Mouse (Mus musculus) heart, embryonic 12.5 days (tissue): ENCODE measurements at regions not wholly inside any gene's neighbourhood (a gene's known extent, or its start where the extent isn't known, plus 50 kb on each side); places are given as distances from the start of the nearest gene placed in this dataset.

Experiments used
- ATAC-seq: fragments of 200-750 bp; cut with Nextera tagmentation; 2 replicates; pipeline ENCODE4 v1.8.0; 2017; ENCODE audit warnings: moderate TSS enrichment, moderate library complexity; ENCODE audit not compliant: insufficient number of reproducible peaks, low FRiP score
- H3K27ac ChIP-seq: fragments of 300-500 bp; sonication (generic); 2 replicates; pipeline ENCODE4 v1.5.1; 2016; ENCODE audit warnings: mild to moderate bottlenecking, moderate library complexity; ENCODE audit not compliant: poor library complexity, severe bottlenecking
- H3K27me3 ChIP-seq: fragments of 300-500 bp; sonication (generic); replicated peaks from 2 replicates; pipeline ENCODE4 v1.6.1; 2016; ENCODE audit warnings: mild to moderate bottlenecking, moderate library complexity
- H3K36me3 ChIP-seq: fragments of 300-500 bp; sonication (generic); 2 replicates; pipeline ENCODE4 v1.6.1; 2016; ENCODE audit warnings: mild to moderate bottlenecking, moderate library complexity
- H3K4me1 ChIP-seq: fragments of 300-500 bp; sonication (generic); replicated peaks from 2 replicates; pipeline ENCODE4 v1.6.1; 2016; ENCODE audit warnings: mild to moderate bottlenecking
- H3K4me2 ChIP-seq: fragments of 300-500 bp; sonication (generic); 2 replicates; pipeline ENCODE4 v1.6.1; 2016; ENCODE audit warnings: mild to moderate bottlenecking, moderate library complexity
- H3K4me3 ChIP-seq: fragments of 300-500 bp; sonication (generic); 2 replicates; pipeline ENCODE4 v1.5.1; 2016; ENCODE audit warnings: mild to moderate bottlenecking
- H3K9ac ChIP-seq: fragments of 300-500 bp; sonication (generic); 2 replicates; pipeline ENCODE4 v1.6.1; 2016; ENCODE audit warnings: mild to moderate bottlenecking, moderate library complexity
- H3K9me3 ChIP-seq: fragments of 300-500 bp; sonication (generic); replicated peaks from 2 replicates; pipeline ENCODE4 v1.6.1; 2016; ENCODE audit warnings: mild to moderate bottlenecking, moderate library complexity
- WGBS: fragments of 180-500 bp; shearing (Covaris S2); methylation state at CpG from one replicate; pipeline ENCODE4 v1.1.7; 2016; 5-methylcytosine and 5-hydroxymethylcytosine counted together

GRCm38 (mm10) chr8:66782656-66783055 lies 77.4 kb upstream of the Naf1 start:
- Histone ChIP-seq H3K9ac (no peak overlapping the region), H3K27me3 (no peaks in the 10 kb centered on the region), H3K4me3 (no peak overlapping the region), H3K27ac (no peak overlapping the region), H3K4me1 (no peaks in the 10 kb centered on the region), H3K4me2 (no peak overlapping the region), H3K36me3 (no peaks in the 10 kb centered on the region), H3K9me3 (no peaks in the 10 kb centered on the region)
- no peak for ATAC-seq
- WGBS, result 59% methylated on average over 2 of the region's 2 CpGs

- WGBS, result 63% methylated on average over 3 of the region's 3 CpGs
Observed at GRCm38 (mm10) chr8:66785996-66786395, 74.0 kb upstream of the Naf1 start.

More at GRCm38 (mm10) chr8:66785996-66786395, 74.0 kb upstream of the Naf1 start:
- H3K36me3 ChIP-seq, result no peaks in the 10 kb centered on the region
- H3K4me1 ChIP-seq, result no peaks in the 10 kb centered on the region
- no peak for ATAC-seq
- H3K27me3 ChIP-seq, result no peaks in the 10 kb centered on the region
- no peak overlapping the region for H3K4me3 ChIP-seq
- no peak overlapping the region for H3K27ac ChIP-seq
- no peak overlapping the region for H3K4me2 ChIP-seq
- no peaks in the 10 kb centered on the region for H3K9me3 ChIP-seq
- H3K9ac ChIP-seq, result no peak overlapping the region
